Mouse (Mus musculus) heart, postnatal 0 days (tissue): ENCODE data around the gene Gm7247.

Source experiments
- CTCF ChIP-seq: IDR thresholded peaks from 2 replicates; pipeline ENCODE4 v1.5.1; 2016; ENCODE audit warnings: antibody characterized with exemption, control low read depth, low read depth
- EP300 ChIP-seq: IDR thresholded peaks from 2 replicates; pipeline ENCODE4 v1.6.1; 2016; ENCODE audit warnings: antibody characterized with exemption, low read depth

DNA sequence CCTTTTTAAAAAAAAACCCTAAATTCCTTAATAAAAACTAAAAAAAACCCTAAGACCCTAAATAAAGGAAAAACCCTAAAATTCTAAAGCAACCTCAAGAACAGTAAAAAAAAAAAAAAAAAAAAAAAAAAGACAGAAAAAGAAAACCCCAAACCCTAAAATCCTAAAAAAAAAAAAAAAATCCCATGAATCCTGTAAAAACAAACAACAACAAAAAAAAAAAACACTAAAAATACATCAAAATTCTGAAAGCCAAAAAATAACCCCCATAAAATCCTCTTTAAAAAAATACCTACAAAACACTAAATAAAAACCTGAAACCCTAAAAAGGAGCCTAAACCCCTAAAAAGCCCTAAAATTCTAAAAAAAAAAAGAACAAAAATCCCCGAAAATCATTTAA is 135.4 kb downstream of the Gm7247 start:
- no peak for TF ChIP-seq EP300
- TF ChIP-seq CTCF, result no peak
